Mouse (Mus musculus): Measurements from ENCODE around the gene Mrpl4. TPM values are rescaled to one million over a fixed set of nuclear protein-coding genes. Genes with fewer than 3 reads are reported as not detected.

The Mrpl4 gene
- polyA plus RNA-seq, 1 experiment from 2014 or later = 169 TPM

GRCm38 (mm10) chr9:21032491-21032890, 30.0 kb downstream of the Mrpl4 start:
- H3K4me1 ChIP-seq (ENCODE audit: insufficient read depth, low read length) = peaks cover 62% of the 10 kb centered on the region
- H3K4me3 ChIP-seq (ENCODE audit: low read length) = peak overlapping the region; percentile 60
- H3K27ac ChIP-seq (ENCODE audit: low read length) = no peak overlapping the region
- WGBS = 4% methylated on average over 7 of the region's 7 CpGs
- peaks cover 58% of the 10 kb centered on the region for H3K27me3 ChIP-seq (ENCODE audit: insufficient read depth, low read length)
- H3K9me3 ChIP-seq (ENCODE audit: low read length) = no peaks in the 10 kb centered on the region
- ATAC-seq (ENCODE audit: low FRiP score, low TSS enrichment) = no peak
- H3K4me2 ChIP-seq (replicated peaks; ENCODE audit: low read depth, low read length) = peak overlapping the region; percentile 90
- no peaks in the 10 kb centered on the region for H3K36me3 ChIP-seq (ENCODE audit: insufficient read depth, low read length)
- H3K9ac ChIP-seq (replicated peaks; ENCODE audit: low read length) = 0 out of 2 replicates have a peak overlapping the region, but pooled peaks have one; percentile 48

GRCm38 (mm10) chr9:21033136-21033535, 30.6 kb downstream of the Mrpl4 start:
- peak; percentile 74 for ATAC-seq (ENCODE audit: low FRiP score, low TSS enrichment)
- peaks cover 64% of the 10 kb centered on the region for H3K27me3 ChIP-seq (ENCODE audit: insufficient read depth, low read length)
- H3K4me1 ChIP-seq (ENCODE audit: insufficient read depth, low read length) = peaks cover 67% of the 10 kb centered on the region
- H3K4me2 ChIP-seq (replicated peaks; ENCODE audit: low read depth, low read length) = peak overlapping the region; percentile 90
- H3K36me3 ChIP-seq (ENCODE audit: insufficient read depth, low read length) = no peaks in the 10 kb centered on the region
- WGBS = under 1% methylated on average over 34 of the region's 34 CpGs
- H3K4me3 ChIP-seq (ENCODE audit: low read length) = peak overlapping the region; percentile 60
- H3K9ac ChIP-seq (replicated peaks; ENCODE audit: low read length) = peak overlapping the region; percentile 54
- H3K9me3 ChIP-seq (ENCODE audit: low read length) = no peaks in the 10 kb centered on the region
- H3K27ac ChIP-seq (ENCODE audit: low read length) = no peak overlapping the region

- Histone ChIP-seq H3K4me3 (ENCODE audit: low read length) (0 out of 2 replicates have a peak overlapping the region, but pooled peaks have one; percentile 4), H3K9me3 (ENCODE audit: low read length) (no peaks in the 10 kb centered on the region), H3K27ac (ENCODE audit: low read length) (no peak overlapping the region), H3K27me3 (ENCODE audit: insufficient read depth, low read length) (peaks cover 76% of the 10 kb centered on the region), H3K9ac (replicated peaks; ENCODE audit: low read length) (no peak overlapping the region), H3K4me2 (replicated peaks; ENCODE audit: low read depth, low read length) (no peak overlapping the region), H3K4me1 (ENCODE audit: insufficient read depth, low read length) (peaks cover 65% of the 10 kb centered on the region), H3K36me3 (ENCODE audit: insufficient read depth, low read length) (no peaks in the 10 kb centered on the region)
- no peak for ATAC-seq (ENCODE audit: low FRiP score, low TSS enrichment)
- WGBS = 6% methylated on average over 17 of the region's 17 CpGs
Observed at GRCm38 (mm10) chr9:21034481-21035085, 32.0 kb downstream of the Mrpl4 start.

- H3K4me1 ChIP-seq (ENCODE audit: insufficient read depth, low read length) = peaks cover 55% of the 10 kb centered on the region
- peaks cover 77% of the 10 kb centered on the region for H3K27me3 ChIP-seq (ENCODE audit: insufficient read depth, low read length)
- ATAC-seq (ENCODE audit: low FRiP score, low TSS enrichment) = no peak
- no peak overlapping the region for H3K27ac ChIP-seq (ENCODE audit: low read length)
- H3K4me2 ChIP-seq (replicated peaks; ENCODE audit: low read depth, low read length) = no peak overlapping the region
- no peak overlapping the region for H3K4me3 ChIP-seq (ENCODE audit: low read length)
- no peaks in the 10 kb centered on the region for H3K36me3 ChIP-seq (ENCODE audit: insufficient read depth, low read length)
- no peaks in the 10 kb centered on the region for H3K9me3 ChIP-seq (ENCODE audit: low read length)
- 27% methylated on average over 9 of the region's 9 CpGs for WGBS
- no peak overlapping the region for H3K9ac ChIP-seq (replicated peaks; ENCODE audit: low read length)
Observed at GRCm38 (mm10) chr9:21035586-21035985, 33.0 kb downstream of the Mrpl4 start.

GRCm38 (mm10) chr9:21036161-21036560, 33.6 kb downstream of the Mrpl4 start:
- H3K36me3 ChIP-seq (ENCODE audit: insufficient read depth, low read length) = no peaks in the 10 kb centered on the region
- no peak overlapping the region for H3K9ac ChIP-seq (replicated peaks; ENCODE audit: low read length)
- H3K27ac ChIP-seq (ENCODE audit: low read length) = no peak overlapping the region
- H3K4me1 ChIP-seq (ENCODE audit: insufficient read depth, low read length) = peaks cover 57% of the 10 kb centered on the region
- no peak for ATAC-seq (ENCODE audit: low FRiP score, low TSS enrichment)
- H3K4me2 ChIP-seq (replicated peaks; ENCODE audit: low read depth, low read length) = peak overlapping the region; percentile 56; the same call in 1 of the 2 replicates
- peaks cover 77% of the 10 kb centered on the region for H3K27me3 ChIP-seq (ENCODE audit: insufficient read depth, low read length)
- no peaks in the 10 kb centered on the region for H3K9me3 ChIP-seq (ENCODE audit: low read length)
- H3K4me3 ChIP-seq (ENCODE audit: low read length) = peak overlapping the region; percentile 14; the same call in 1 of the 2 replicates
- 9% methylated on average over 20 of the region's 20 CpGs for WGBS

GRCm38 (mm10) chr9:21036666-21037065, 34.1 kb downstream of the Mrpl4 start:
- Histone ChIP-seq H3K4me1 (ENCODE audit: insufficient read depth, low read length) (peaks cover 53% of the 10 kb centered on the region), H3K36me3 (ENCODE audit: insufficient read depth, low read length) (no peaks in the 10 kb centered on the region), H3K4me3 (ENCODE audit: low read length) (peak overlapping the region; percentile 14), H3K27ac (ENCODE audit: low read length) (no peak overlapping the region), H3K4me2 (replicated peaks; ENCODE audit: low read depth, low read length) (peak overlapping the region; percentile 56), H3K27me3 (ENCODE audit: insufficient read depth, low read length) (peaks cover 77% of the 10 kb centered on the region), H3K9ac (replicated peaks; ENCODE audit: low read length) (no peak overlapping the region), H3K9me3 (ENCODE audit: low read length) (no peaks in the 10 kb centered on the region)
- no peak for ATAC-seq (ENCODE audit: low FRiP score, low TSS enrichment)
- WGBS = 1% methylated on average over 22 of the region's 22 CpGs

- Histone ChIP-seq H3K9ac (replicated peaks; ENCODE audit: low read length) (peak overlapping the region; percentile 28; the same call in 1 of the 2 replicates), H3K27me3 (ENCODE audit: insufficient read depth, low read length) (peaks cover 68% of the 10 kb centered on the region), H3K9me3 (ENCODE audit: low read length) (no peaks in the 10 kb centered on the region), H3K27ac (ENCODE audit: low read length) (no peak overlapping the region), H3K4me1 (ENCODE audit: insufficient read depth, low read length) (peaks cover 44% of the 10 kb centered on the region), H3K4me3 (ENCODE audit: low read length) (peak overlapping the region; percentile 39), H3K36me3 (ENCODE audit: insufficient read depth, low read length) (no peaks in the 10 kb centered on the region), H3K4me2 (replicated peaks; ENCODE audit: low read depth, low read length) (peak overlapping the region; percentile 56)
- 1% methylated on average over 31 of the region's 31 CpGs for WGBS
- ATAC-seq (ENCODE audit: low FRiP score, low TSS enrichment) = 0 out of 2 replicates have a peak, but pooled peaks have one; percentile 10
Observed at GRCm38 (mm10) chr9:21037481-21037891, 34.9 kb downstream of the Mrpl4 start.

- no peak for ATAC-seq (ENCODE audit: low FRiP score, low TSS enrichment)
- H3K4me1 ChIP-seq (ENCODE audit: insufficient read depth, low read length) = peaks cover 29% of the 10 kb centered on the region; the same call in 1 of the 2 replicates
- H3K9me3 ChIP-seq (ENCODE audit: low read length) = no peaks in the 10 kb centered on the region
- H3K36me3 ChIP-seq (ENCODE audit: insufficient read depth, low read length) = no peaks in the 10 kb centered on the region
- no peak overlapping the region for H3K4me2 ChIP-seq (replicated peaks; ENCODE audit: low read depth, low read length)
- 79% methylated on average over 3 of the region's 3 CpGs for WGBS
- H3K4me3 ChIP-seq (ENCODE audit: low read length) = no peak overlapping the region
- peaks cover 50% of the 10 kb centered on the region for H3K27me3 ChIP-seq (ENCODE audit: insufficient read depth, low read length)
- H3K27ac ChIP-seq (ENCODE audit: low read length) = no peak overlapping the region
- H3K9ac ChIP-seq (replicated peaks; ENCODE audit: low read length) = no peak overlapping the region
Observed at GRCm38 (mm10) chr9:21039779-21040178, 37.2 kb downstream of the Mrpl4 start.

- WGBS = 40% methylated on average over 4 of the region's 4 CpGs
- peaks cover 35% of the 10 kb centered on the region for H3K27me3 ChIP-seq (ENCODE audit: insufficient read depth, low read length)
- peaks cover 19% of the 10 kb centered on the region; the same call in 1 of the 2 replicates for H3K4me1 ChIP-seq (ENCODE audit: insufficient read depth, low read length)
- no peak overlapping the region for H3K27ac ChIP-seq (ENCODE audit: low read length)
- no peak overlapping the region for H3K4me2 ChIP-seq (replicated peaks; ENCODE audit: low read depth, low read length)
- ATAC-seq (ENCODE audit: low FRiP score, low TSS enrichment) = peak; percentile 31; the same call in 1 of the 2 replicates
- H3K9ac ChIP-seq (replicated peaks; ENCODE audit: low read length) = no peak overlapping the region
- H3K9me3 ChIP-seq (ENCODE audit: low read length) = no peaks in the 10 kb centered on the region
- no peak overlapping the region for H3K4me3 ChIP-seq (ENCODE audit: low read length)
- H3K36me3 ChIP-seq (ENCODE audit: insufficient read depth, low read length) = no peaks in the 10 kb centered on the region
Observed at GRCm38 (mm10) chr9:21041308-21041707, 38.8 kb downstream of the Mrpl4 start.

GRCm38 (mm10) chr9:21043563-21043962, 41.0 kb downstream of the Mrpl4 start:
- no peak for ATAC-seq (ENCODE audit: low FRiP score, low TSS enrichment)

More at GRCm38 (mm10) chr9:21043563-21043962, 41.0 kb downstream of the Mrpl4 start:
- Histone ChIP-seq H3K36me3 (ENCODE audit: insufficient read depth, low read length) (no peaks in the 10 kb centered on the region), H3K4me1 (ENCODE audit: insufficient read depth, low read length) (0 out of 2 replicates have a peak, but pooled peaks cover 2% of the 10 kb centered on the region), H3K9me3 (ENCODE audit: low read length) (no peaks in the 10 kb centered on the region), H3K27ac (ENCODE audit: low read length) (no peak overlapping the region), H3K4me3 (ENCODE audit: low read length) (no peak overlapping the region), H3K4me2 (replicated peaks; ENCODE audit: low read depth, low read length) (no peak overlapping the region), H3K27me3 (ENCODE audit: insufficient read depth, low read length) (peaks cover 12% of the 10 kb centered on the region), H3K9ac (replicated peaks; ENCODE audit: low read length) (no peak overlapping the region)
- WGBS = 87% methylated on average over 4 of the region's 4 CpGs
